Mouse (Mus musculus) T-cell, adult 66 days (primary cell): ENCODE data around the gene Ccdc38. TPM values are rescaled to one million over a fixed set of nuclear protein-coding genes. Genes with fewer than 3 reads are reported as not detected.

Source experiments
- total RNA-seq, 2 experiments: library from RNA; stranded (reverse); gene quantifications; 3 replicates in 1 of 2; 4 replicates in 1 of 2; pipeline ENCODE4 v1.2.4; 2023

Ccdc38 gene
- 1 to 10 TPM in 1 of 2 experiments, under 1 TPM in 1; 0.23 to 2.9 TPM for total RNA-seq

DNA sequence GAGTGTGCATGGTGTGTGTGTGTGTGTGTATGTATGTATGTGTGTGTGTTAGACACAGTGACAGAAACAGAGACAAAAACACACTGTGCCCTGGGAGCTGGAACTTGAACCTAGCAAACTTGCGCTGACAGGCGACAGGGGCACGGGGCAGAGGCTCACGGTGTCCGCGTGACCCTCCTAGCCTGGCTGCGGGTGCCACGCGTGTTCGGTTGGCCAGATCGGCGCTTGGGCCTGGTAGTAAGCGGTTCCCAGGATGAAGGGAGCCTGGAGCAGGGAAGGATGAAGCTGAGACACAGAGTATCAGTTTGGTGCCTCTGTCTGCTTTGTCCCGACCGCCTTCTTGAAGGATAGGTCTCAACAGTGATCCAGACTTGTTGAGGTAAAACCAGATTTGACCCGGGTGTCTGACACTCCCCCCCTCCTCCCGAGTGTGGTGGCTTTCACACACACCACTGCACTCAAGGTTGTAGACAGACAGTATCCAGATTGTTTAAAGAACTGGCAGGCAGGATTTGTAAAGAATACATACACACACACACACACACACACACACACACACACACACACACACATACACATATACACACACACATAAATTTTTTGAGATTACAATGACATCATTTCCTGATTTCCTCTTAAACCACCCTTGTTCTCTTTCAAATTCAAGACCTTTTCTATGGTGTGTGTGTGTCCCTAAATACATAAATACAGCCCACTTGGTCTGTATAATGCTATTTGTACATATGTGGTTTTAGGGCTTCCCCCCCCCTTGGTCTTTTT lies at the start of gene Ccdc38:
Gene Ccdc38, plus strand, starts transcription at position 202 of the 780 bp plus-strand sequence.

DNA sequence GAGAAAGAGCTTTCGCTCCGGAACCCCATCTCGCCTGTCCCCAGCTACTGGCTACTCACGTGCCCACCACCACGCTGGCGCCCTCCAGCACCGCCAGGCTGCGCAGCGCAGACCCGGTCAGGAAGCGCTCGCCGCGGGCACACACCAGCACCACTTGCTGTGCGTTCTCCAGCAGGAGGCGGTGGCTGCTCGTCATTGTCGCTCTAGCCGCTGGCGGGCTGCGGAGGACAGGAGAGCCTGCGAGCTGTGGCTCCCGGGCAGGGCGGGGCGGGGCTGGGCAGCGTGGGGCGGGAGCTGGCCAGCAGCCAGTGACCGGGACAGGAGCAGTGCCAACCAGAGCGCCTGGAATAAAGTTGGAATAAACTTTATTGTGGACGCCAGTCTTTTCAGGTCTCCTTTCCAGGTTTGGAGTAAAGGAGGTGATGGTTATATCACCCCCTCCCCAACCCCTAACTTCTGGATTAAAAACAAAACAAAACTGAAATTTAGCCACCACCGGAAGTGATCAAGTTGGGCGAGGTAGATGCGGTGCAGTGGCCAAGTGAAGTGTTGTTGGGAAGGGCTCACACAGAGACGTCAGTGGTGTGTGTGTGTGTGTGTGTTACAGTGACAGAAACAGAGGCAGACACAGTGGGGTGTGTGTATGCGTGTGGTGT lies 529 bp upstream of the Ccdc38 start, which contains the start of gene Amdhd1:
Gene Amdhd1, minus strand, starts transcription at position 259 of the 656 bp plus-strand sequence.

DNA sequence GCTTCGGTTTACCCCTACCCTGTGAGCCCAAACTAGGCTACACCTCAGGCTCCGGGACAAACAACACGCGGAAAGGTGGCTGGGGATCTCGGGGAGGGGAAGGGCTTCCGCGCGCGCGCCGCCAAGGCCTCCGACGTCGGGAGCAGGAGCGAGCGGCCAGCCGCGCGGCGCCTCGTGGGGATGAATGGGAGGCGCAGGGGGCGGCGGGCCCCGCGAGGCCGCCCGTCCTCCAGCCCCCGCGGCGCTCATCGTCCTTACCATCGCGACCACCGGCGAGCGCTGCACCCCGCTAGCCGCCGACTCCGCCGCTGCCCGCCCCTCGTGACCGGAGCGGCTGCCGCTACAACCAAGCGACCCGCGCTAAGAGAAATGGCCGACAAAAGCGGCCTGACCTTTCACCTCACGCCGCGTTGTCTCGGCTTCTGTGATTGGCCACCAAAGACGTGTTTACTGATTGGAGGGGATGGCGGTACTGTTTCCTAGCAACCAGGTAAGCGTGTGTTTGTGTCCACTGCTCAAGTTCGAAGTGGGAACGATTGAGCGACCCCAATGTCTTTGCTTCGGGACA lies 48.9 kb downstream of the Ccdc38 start, which contains the start of gene Snrpf:
Gene Snrpf, minus strand, starts transcription at position 426 of the 568 bp plus-strand sequence.

Other genes with a start within 250 kb of the Ccdc38 start
- gene Elk3, start 229.5 kb upstream of the Ccdc38 start, total RNA-seq, result 10 to 100 TPM; 59.8 to 60.2 TPM
- 100 to 1,000 TPM; 115 to 120 TPM for gene Lta4h, start 87.2 kb upstream of the Ccdc38 start, total RNA-seq
- 1 to 10 TPM; 1.3 to 2.2 TPM for gene Hal, start 51.9 kb upstream of the Ccdc38 start, total RNA-seq
- not detected for gene Amdhd1, start 599 bp upstream of the Ccdc38 start, total RNA-seq
- 10 to 100 TPM; 19.5 to 20.2 TPM for gene Snrpf, start 49.1 kb downstream of the Ccdc38 start, total RNA-seq
- gene Ntn4, start 100.0 kb downstream of the Ccdc38 start, total RNA-seq, result under 1 TPM; 0.44 to 0.70 TPM